Mouse (Mus musculus) spleen, postnatal 14 days (tissue): ENCODE measurements around the gene Rnf5.

Source experiments
- DNase-seq, 2 experiments: peaks; one replicate each; pipeline ENCODE4 v3.0.0; 2021 to 2022; ENCODE audit warnings: low spot score in 2 of 2

The Rnf5 gene

GRCm38 (mm10) chr17:34605609-34606008, 2.1 kb upstream of the Rnf5 start:
- peak; percentile 87 to 89 for DNase-seq

- no peak for DNase-seq
Measured at GRCm38 (mm10) chr17:34604511-34605237, 1.2 kb upstream of the Rnf5 start.

DNA sequence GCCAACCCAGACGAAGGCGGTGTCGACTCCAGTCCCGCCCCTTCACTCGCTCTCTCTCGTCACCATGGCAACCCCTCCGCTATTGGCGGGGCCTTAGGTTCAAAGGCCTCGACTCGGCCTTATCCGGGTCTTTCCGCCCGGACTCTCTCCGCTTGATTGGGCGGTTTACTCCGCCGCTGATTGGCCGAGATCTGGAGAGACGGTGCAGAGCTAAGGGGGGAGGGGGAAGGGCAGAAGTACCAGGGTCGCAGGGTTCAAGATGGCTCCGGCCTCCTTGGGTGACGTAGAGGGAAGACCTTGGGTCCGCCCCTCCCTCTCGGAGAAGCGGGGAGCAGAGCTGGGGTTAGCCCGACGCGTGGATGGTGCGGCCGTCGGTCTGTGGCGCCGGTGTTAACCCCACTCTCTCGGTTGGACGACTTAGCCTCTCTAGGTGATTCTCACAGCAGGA, 595 bp upstream of the Rnf5 start, which contains the start of gene Agpat1:
Gene Agpat1, plus strand, starts transcription at position 202 of the 448 bp plus-strand sequence.
- peak; percentile 92 to 96 for DNase-seq

DNA sequence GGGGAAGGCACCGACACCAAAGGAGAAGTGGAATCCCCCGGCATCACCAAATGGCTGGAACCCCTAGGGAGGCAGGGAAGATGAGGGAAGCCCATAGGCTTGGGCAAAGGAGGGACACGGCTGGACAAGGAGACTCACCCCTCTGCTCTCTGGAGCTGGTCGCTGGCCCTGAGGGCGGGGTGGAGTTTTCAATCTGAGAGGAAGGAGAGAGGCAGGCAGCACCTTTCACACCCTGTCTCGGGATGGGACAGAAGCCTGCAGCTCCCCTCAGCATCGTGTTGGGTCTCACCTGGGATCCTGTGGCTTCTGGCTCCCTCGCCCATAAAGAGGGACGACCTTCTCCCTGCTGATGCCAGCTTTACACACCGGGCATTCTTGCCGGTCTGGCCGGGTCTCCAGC, 1.7 kb downstream of the Rnf5 start:
- DNase-seq = no peak

DNA sequence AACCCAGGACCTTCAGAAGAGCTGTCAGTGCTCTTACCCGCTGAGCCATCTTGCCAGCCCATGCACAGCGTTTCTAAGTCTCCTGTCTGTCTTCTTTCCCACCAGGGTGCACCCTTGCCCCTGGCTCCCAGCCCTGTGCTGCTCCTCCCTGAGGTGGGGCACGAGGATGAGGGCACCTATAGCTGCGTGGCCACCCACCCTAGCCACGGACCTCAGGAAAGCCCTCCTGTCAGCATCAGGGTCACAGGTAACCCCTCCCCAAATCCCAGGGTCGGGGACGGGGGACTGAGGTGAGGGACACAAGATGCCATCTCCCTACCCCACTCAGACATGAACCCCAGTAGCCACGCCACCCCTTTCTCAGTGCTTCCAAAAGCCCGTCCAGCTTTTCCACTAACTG, 3.6 kb downstream of the Rnf5 start:
- no peak for DNase-seq

GRCm38 (mm10) chr17:34597566-34598095, 5.9 kb downstream of the Rnf5 start, which contains the start of gene Ager:
Gene Ager (plus strand): TSS chr17:34597862.
- DNase-seq = no peak

DNA sequence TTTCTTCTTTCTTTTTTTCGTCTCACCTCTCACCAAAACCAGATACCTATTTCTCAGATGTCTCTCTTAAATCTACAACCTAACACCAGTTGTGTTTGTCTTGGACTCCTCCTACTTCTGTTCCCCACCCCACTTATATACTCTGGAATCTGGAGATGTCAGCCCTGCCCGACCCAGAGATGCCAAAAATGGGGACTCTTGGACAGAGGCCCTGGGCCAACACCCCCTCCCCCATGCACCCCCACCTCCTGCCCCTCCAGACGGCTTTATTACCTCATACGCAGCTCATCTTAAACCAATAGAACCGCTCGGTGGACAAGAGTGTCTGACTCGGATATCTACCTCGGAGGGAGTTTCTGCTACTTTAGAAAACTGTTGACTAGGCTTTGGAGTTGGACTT, 7.4 kb downstream of the Rnf5 start:
- no peak for DNase-seq

DNA sequence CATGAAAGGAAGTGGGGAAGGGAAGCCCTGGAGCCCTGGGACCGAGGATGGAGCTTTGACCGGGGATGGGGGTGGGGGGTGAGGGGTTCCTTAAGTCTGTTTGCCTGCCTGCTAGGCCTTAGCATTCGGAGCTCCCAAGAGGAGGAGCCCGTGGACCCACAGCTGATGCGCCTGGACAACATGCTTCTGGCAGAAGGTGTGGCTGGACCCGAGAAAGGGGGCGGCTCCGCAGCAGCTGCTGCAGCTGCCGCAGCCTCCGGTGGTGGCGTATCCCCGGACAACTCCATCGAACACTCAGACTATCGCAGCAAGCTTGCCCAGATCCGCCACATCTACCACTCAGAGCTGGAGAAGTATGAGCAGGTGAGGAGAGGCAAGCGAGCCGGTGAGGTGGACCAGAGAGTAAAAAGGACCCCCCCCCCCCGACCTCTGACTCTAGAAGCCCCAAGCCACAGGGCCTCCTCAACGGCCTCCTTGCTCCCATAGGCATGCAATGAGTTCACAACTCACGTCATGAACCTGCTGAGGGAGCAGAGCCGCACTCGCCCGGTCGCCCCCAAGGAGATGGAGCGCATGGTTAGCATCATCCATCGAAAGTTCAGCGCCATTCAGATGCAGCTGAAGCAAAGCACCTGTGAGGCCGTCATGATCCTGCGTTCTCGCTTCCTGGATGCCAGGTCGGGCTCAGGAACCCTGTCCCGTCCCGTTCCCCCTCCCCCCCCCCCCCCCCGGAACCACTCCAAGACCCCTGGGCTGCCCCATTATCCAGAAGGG, 9.6 kb downstream of the Rnf5 start:
- no peak for DNase-seq

DNA sequence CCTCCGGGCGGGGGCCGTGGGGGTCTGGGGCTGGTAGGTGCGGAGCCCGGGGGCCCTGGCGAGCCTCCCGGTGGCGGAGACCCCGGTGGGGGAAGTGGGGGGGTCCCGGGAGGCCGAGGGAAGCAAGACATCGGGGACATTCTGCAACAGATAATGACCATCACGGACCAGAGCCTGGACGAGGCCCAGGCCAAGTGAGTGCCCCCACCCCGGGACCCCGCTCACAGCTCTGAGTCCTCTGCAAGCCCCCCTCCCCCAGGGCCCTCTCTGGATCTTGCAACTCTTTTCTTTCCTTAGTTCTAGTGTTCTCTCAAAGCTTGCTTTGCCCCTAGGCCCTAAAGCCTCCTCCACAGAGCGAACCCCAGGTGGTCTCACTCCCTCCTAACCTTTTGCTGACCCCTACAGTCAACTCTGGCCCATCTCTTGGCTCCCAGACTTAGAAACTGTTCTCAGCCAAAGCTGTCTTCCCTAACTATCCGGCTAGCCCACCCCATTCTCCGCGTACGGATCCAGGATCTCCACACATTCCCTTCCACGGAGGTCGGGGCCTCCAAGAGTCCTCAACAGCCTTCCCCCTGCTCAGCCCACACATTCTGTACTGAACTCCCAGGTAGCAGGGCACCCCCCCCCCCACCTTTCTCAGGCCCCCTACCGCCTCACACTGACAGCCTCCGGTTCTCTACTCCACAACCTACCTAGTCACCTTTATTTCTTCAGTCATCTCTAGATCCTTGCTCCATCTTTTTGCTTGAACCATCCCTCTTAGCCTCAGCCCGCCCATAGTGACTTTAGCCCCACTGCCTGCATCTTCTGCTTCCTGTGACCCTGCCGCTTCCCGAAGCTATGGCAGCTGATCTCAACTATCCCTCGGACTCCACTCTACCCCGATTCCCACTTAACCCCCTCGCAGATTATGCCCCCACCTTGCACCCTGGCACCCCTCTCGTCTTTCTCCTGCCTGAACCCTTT, 10.6 kb downstream of the Rnf5 start:
- DNase-seq = no peak

DNA sequence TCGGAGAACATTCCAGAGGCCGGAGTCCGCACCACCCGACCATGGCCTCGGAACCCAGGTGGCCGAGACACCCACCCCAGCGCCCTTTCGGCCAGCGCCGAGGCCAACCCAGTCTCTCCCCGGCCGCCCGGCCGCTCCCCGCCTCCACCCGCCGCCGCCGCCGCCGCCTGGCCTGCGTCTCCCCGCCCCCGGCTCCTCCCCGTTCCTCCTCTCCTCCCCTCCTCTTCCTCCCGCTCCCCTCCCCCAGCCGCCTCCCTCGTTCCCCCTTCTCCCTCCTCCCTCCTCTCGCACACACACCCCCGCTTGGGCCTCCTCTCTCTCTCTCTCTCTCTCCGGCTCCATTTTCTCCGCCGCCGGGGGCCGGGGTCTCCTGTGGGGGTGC, 11.5 kb downstream of the Rnf5 start:
- DNase-seq = peak; percentile 78 to 84

DNA sequence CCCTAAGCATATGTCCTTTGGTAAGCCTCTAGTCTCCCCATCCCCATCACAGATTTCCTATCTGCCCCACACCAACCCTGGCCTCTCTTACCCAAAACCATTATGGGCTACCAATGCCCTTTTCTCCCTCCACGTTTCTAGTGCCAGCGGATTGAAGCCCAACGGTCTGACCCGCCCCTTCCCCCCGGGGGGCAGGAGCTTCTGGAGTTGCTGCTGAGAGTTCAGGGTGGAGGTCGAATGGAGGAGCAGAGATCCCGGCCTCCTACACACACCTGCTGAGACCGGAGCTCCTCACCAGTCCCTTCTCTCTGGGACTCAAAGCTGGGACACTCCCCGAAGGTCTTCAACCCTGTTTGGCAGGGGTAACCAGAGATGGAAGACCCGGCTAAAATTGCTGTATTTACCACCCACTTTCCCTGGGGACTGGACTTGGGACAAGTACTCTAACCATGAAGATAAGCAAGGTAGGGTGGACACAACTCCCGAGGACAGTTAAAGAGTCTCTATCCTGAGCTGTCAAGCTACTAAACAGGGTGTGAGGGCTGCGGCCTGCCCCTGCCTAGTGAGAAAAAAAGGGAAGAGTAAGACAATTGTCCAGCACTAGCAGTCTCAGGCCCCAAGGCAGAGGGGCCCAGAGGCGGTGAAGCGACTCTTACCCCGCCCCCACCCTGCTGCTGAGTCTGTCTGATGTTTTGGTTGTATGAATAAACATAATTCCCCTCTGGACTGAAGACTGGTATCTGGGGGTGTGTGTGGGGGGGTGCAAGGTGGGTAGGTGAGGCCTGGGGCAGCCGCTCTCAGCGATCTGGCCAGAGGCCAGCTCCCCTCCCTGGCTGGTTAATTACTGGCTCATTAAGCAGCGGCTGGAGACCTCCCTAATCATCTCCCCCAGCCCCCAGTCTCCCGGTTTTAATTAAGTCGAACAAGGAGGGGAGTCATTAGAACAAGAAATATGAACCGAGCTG, 12.2 kb downstream of the Rnf5 start, which contains the start of gene Pbx2:
Gene Pbx2, plus strand, starts transcription at position 238 of the 965 bp plus-strand sequence.
- no peak for DNase-seq

DNA sequence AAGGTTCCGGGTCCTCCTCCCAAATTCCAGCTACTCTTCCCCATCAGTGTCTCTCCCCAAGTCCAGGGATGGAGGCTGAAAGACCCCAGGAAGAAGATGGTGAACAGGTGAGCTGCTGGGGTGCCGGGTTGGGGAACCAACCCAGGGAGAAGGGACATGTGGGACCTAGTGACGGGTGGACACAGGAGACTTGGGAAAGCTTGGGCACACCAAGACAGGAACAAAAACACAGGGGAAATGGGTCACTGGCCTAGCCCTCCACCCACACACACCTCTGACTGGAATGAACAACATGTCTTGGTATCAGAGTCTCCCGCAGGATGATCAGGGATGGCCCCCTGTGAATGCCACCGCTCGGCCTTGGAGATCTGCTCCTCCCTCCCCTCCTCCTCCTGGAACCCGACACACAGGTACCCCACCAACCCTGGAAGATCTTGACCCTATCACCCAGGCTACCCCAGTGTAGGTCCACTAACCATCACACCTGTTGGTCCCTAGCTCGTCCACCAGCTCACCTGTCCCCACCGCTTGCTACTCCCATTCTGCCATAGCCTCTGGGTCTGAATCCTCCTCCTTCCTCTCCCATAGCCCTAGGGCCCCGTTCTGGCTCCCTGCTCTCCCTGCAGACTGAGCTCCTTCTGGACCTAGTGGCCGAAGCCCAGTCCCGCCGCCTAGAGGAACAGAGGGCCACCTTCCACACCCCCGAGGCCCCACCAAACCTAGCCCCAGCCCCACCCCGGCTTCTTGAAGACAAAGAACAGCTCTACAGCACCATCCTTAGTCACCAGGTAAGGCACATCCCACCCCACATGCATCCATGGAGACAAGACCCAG, 13.1 kb downstream of the Rnf5 start:
- DNase-seq = no peak

GRCm38 (mm10) chr17:34589681-34590101, 13.8 kb downstream of the Rnf5 start, which contains the start of gene Gpsm3:
Gene Gpsm3 (plus strand): TSS chr17:34589806.
- DNase-seq = peak; percentile 39 to 45

GRCm38 (mm10) chr17:34589206-34589605, 14.3 kb downstream of the Rnf5 start:
- DNase-seq = no peak

DNA sequence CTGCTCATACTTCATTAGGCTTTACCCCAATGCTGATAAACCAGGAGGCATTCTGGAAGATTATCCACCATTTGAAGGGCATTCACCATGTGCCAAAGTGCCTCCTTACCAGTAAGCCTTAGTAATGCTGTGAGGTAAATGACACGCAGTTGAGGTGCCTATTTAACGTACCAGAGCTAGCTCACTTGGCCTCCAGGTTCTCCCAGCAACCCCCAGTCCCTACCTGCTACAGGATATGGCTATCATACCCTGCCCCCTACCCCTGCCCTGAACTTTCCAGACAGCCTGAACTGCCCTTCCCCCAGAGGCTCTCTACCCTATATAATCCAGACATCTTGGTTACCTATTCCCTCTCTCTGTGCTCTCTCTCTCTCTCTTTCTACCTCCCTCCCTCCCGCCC, 14.7 kb downstream of the Rnf5 start:
- DNase-seq = no peak

DNA sequence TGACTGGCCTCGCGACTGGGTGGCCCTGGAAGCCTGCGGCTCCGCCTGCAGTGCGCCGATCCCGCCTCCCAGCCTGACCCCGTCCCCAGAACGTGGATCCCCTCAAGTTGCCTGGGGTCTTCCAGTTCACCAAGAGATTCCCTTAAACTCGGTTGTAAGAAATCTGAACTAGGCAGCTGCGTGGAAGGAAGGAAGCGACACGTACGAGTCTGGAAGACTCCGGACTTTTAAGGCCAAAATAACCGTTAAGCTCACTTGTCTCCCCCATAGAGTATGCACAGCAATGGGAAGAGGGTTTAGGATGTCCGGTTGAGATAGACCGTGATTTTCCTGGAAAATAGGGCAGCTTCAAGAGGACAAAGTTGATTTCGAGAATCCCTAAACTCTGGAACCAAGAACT, 15.7 kb downstream of the Rnf5 start:
- no peak for DNase-seq

DNA sequence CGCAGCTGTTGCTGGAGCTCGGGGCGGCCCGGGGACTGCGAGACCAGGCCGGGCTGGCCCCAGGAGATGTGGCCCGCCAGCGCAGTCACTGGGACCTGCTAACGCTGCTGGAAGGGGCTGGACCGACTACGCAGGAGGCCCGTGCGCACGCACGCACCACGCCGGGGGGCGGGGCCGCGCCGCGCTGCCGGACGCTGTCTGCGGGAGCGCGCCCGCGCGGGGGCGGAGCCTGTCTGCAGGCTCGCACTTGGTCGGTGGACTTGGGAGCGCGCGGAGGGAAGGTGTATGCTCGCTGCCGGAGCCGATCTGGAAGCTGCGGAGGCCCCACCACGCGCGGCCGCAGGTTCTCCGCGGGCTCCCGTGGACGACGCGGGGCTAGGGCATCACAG, 16.1 kb downstream of the Rnf5 start:
- DNase-seq = peak; percentile 94 to 98

DNA sequence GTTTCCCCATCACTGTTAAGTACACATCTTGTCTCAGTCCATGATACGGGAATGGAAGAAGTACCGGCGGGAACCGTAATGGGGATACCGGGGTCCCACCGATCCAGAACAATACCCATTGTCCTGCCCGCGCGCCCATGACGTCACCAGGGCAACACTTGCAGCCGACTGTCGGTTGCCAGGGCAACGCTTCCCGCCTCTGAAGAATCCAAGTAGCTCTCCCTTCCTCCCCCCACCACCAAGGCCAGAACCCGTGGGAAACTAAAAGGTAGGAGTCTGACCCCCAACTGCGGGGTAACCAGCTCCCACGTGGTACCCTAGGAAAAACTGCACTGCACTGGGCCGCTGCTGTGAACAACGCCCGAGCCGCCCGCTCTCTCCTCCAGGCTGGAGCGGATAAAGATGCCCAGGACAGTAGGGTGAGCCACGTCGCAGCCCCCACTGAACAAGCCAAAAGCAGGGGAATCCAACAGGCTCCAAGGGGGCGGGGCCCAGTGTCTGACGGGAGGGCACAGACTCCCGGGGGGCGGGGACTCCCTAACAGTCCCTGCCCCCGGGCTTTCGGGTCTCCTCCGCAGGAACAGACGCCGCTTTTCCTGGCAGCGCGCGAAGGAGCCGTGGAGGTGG, 16.6 kb downstream of the Rnf5 start:
- DNase-seq = peak in 1 of 2 experiments; percentile 75
